Mouse (Mus musculus): ENCODE measurements around the gene Adgrl2.
A peak's percentile ranks its signal among the peaks of the same experiment; 100 is the strongest.

Gene Adgrl2

DNA sequence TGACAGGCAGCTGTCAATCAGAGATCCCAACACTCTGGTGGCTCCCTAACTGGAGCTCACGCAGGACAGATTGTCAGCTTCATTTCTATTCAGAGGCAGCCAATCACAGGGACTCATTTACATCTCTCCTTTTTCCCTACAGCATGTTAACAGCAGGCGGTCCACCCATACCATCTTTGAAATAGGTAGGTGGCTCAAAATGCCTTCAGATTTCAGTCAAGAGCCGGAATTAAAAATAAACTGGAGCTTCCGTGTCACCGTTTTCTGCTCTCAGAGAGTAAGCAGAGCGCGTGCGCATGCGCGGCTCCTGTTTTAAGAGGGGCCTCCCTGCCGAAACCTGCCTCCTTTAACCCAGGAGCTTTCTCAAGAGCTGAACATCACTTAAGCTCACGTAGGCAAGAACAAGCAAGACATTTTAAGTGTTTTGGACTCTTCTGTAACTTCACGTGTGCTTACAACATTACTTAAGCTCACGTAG is 67.7 kb downstream of the Adgrl2 start:
- peak; percentile 63 to 73 for DNase-seq (ENCODE audit: low spot score in 2 of 2)

DNA sequence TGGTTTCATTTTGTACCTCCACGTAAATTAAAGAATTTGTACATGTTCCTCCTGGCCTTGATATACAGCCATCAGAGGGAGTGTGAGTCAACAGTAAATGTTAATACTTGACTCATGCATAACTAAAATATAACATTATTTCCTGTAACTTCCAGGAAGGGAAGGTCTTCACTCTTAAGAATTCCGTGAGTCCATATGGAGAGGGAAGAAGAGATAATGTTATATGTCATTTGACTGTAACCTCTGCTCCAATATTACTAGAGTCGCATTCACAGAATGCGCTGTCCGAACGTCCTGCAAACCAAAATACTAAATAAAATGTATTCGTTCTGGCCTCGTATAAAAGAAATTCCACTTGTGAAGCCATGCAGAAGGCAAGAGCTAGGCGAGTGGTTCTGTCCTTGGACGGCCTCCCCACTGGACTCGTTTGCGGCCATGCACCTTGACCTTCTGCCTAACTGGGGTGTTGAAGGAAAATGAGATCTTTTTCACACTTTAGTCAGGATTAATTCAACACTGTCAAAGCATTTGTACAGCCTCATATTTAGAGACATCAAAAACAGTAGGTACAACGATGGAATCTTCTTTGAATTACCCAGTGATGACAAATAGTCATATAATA is 68.3 kb downstream of the Adgrl2 start:
- DNase-seq (ENCODE audit: low spot score in 2 of 2) = no peak

DNA sequence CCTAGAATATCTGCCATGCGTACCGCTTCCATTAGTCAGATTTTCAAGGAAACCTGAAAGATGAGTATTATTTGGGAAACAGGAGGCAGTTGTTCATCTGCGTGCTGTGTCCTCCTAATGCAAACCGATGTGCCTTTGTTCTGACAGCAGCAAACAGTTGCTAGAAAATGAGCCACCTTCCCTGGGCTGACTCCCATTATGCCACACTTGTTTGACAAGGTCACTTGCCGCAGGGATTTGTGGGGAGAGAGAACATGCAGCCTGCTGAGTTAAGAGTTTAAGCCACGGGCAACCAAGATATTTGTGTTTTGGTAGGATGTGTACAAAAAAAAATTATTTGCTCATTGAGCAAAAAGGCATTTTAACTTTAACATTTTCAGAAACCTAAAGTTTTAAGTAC is 69.5 kb downstream of the Adgrl2 start:
- no peak for DNase-seq (ENCODE audit: low spot score in 2 of 2)

DNA sequence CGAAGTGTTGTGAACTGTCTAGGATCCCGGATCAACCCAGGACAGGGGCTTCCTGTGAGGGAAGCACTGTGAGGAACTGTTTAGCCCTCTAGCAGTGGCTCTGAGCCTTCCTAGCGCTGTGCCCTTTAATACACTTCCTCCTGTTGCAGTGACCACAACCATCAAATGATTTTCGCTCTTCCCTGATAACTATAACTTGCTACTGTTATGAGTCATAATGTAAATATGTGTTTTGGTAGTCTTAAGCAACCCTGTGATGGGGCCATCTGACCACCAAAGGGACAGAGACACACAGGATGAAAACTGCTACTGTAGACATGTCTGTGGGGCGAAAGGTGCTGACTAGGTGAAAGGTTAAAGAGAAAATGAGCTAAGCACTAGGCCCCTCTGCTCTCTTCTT is 71.9 kb downstream of the Adgrl2 start:
- no peak for DNase-seq (ENCODE audit: low spot score in 2 of 2)

DNA sequence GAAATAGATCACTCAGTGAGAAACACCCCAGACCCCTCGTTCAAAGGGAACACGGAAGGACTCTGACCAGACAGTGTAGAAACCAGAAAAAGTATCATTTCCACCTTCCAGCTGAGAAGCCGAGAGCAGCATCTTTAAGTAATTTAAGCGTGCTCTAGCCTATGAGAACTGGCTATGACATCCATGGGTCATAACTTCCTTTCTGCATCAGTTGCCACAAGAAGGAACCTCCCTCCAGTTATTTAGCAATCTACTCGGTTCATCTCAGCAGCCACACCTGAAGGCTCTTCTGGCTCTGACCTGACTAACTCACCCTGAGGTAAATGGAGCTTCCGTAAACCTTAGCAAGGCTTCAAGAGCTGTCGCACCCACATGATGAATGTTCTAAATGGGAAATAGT is 72.5 kb downstream of the Adgrl2 start:
- no peak for DNase-seq (ENCODE audit: low spot score in 2 of 2)

DNA sequence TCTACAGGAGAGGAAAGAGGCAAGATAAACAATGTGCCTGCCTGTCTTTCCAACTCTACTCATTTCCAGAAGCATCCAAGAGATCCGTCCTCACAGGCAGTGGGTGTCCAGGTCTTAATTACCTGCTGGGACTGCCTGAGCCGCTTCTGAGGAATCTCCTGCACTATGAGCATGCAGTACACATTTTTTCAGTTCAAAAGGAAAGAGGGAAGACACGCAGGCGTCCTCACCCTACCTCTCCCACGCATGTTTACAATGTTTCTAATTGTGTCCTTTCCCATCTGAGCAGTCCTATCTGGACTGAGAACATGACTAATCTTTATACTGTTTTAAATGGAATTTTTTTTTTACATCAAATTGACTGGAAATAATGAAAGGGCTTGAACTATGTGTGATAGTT is 74.1 kb downstream of the Adgrl2 start:
- DNase-seq (ENCODE audit: low spot score in 2 of 2) = peak; percentile 31 to 41

DNA sequence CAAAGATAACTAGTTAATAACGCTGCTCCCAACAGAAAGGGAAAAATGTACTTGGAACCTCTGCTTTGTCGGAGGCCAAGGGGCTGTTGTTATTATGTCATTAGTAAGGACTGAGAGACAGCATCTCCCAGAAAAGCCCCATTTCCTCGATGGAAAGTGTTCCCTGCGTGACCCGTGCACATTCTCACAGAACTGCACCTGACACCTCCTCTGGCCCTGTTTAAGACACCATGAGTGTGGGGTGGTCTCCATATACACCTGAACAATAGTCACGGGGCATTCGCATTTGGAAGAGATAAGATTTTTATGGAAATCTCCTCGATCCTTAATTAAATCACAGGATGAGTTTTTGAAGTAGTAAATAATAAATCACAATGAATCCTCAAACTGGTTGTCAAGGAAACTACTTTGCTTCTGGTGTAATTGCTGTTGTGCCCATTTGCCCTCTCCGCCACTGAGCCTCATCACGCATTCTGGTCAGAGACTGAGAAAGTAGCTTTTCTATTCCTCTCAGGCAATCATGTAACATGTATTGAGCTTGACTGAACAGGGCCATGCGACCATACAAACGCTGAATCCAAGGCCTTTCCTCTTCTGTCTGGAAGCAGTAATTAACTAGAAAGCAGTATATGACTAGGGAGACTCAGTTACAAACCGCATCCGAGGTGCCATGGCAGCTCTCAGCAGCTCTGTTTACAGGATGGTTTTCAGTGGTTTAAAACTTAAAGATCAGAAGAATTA is 77.2 kb downstream of the Adgrl2 start:
- no peak for DNase-seq (ENCODE audit: low spot score in 2 of 2)

DNA sequence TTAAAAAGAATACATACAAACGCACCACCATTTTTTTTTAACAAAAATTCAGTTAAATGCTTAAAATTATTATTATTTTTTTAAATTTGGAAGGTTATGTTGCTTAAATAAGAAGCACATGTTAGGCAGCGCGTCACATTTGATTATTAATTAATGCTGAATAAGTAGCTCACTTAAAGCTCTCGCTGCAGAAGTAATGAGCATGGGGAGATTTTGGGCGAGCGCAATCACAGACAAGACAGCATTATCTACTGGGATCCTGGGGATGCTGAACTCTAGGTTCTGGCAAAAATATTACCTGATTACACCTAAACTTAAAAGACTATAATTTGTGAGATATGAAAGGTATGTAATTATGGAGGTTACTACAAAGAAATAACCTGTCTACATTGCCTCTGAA is 77.8 kb downstream of the Adgrl2 start:
- no peak for DNase-seq (ENCODE audit: low spot score in 2 of 2)

DNA sequence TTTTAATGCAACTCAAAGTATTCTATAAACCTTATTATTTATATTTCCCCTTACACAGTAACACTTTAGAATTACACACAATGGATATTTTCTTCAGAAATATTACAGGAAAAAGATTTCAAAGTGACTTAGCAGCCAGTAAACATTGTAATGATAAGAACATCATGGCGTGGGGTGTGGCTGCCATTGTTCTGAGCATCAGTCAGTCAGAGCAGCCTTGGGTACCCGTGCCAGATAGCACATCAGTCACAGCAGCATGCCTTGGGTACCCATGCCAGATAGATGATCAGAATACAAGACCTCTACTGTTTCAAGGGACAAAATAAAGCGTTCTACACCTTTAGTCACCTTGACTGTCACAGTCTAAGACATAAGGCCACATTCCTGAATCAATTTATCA is 82.5 kb downstream of the Adgrl2 start:
- DNase-seq (ENCODE audit: low spot score in 2 of 2) = no peak

DNA sequence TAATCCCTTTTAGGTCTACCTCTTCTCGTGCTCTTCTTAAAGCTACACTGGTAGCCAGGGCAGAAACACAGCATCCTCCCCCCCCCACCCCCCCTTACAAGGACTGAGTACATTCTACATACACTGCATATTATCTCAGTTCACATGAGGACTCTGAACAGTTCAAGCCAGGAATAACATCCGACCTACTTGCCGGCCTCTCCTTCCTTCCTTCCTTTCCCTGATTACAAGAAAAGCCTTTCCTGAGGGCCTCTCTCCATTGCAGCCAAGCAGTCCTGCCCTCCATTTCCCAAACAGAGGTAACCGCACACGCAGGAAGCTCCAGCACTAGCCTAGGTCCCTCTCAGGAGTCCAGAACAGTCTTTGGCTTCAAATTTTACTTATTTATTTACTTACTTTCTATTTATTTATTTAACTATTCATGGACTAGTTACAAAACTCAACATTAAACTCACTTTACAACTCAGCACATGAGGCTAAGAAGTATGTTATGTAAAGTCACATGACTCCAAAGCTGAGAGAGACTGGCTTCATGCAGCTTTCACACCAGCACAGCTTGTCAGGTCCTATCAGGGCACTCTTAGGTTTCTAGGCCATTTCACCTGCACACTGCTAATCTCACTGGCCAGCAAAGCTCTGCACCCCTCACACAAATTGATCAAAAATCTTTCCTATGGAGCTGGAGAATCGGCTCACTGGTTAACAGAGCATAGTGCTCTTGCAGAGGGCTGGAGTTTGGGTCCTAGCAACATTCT is 83.2 kb downstream of the Adgrl2 start:
- no peak for DNase-seq (ENCODE audit: low spot score in 2 of 2)

DNA sequence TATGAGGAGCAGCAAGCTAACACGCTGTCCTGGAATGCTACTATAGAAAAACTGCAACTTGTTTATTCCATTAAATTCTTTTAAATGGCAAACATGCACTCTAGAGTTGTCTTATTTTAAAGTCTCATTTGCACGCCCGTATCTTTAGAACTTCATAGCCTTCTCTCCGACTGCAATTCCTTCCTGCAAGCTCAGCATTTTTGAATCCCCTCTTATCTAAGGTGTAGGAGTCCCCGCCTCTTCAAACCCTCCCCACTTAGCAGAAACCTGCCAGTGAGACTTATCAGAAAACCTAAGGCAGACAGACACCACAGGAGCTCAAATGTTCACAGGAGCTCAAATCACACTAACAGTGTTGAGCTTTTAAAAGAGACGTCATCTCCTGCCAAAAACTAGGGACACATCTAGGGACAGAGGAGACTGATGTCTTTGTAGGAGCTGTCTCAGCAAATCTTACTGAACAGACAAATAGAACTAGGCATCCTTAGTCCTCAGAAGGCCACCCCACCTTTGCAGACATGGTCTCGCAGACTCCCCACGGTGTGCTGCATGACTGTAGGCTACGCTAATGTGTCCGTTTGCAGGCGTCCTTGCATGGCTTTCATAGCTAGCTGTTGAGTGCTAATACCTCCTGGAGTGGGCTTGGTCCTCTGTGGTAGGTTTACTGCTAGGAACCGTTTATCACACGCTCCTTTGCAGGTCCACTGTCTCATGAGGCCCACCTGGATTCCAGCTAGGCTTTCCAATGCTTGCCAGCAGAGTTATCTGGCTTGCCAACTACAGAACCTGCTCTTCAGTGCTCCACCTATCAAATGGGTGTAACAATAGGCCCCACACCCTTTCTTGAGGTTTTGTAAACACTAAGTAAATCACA is 84.2 kb downstream of the Adgrl2 start:
- DNase-seq (ENCODE audit: low spot score in 2 of 2) = no peak

DNA sequence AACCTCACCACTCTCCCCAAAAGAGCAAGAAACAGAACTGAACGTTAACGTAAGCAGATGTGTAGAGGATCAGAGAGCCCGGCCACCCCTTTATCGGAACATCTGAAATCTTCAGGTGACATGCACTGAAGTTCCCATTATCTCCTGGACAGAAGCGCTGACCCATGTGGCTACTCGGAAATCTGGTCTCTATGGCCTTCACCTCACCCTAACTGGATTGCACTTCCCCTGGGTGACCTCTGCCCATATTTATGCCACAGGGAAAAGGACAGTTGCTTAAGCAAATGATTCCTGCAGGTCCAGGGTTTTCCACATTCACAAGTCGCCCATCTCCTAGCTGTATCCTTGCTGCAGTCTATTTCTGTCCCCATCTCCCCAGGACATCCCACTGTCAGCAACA is 84.9 kb downstream of the Adgrl2 start:
- DNase-seq (ENCODE audit: low spot score in 2 of 2) = no peak

DNA sequence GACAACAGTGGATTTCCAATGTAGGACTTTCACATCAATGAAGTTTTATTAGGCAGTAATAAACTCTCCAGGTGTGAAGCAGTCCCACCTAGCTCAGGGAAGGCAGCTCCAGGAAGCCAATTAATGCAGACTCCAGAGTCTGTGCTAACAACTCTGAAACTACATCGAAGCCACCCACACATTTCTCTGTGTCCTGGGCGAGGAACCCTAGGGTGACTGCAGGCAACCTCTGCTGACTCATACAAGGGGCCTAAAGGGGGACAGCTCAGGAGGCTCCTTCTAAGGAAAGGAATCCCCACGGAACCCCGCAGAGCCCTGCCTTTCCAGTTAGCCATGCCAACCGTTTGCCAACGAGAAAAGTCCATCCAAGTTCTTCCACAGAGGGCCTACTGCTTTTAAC is 90.5 kb downstream of the Adgrl2 start:
- no peak for DNase-seq (ENCODE audit: low spot score in 2 of 2)

DNA sequence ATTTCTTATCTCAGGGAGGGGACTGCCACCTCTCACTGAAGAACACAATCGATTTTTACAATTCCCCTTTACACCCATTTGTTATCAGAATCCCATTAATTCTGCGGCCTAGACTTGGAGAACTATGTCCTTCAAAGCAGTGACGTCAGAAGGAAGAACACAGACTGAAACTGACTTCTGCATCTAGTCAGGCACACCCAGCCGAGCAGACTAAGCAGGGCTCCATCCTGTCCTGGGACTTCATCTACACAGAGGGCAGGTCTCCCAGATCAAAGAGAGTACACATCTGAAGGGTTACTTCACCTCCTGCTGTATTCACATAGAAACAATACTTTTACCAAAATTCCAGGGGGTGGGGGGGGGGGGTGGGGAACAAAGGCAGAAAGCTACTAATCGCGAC is 90.9 kb downstream of the Adgrl2 start:
- no peak for DNase-seq (ENCODE audit: low spot score in 2 of 2)

DNA sequence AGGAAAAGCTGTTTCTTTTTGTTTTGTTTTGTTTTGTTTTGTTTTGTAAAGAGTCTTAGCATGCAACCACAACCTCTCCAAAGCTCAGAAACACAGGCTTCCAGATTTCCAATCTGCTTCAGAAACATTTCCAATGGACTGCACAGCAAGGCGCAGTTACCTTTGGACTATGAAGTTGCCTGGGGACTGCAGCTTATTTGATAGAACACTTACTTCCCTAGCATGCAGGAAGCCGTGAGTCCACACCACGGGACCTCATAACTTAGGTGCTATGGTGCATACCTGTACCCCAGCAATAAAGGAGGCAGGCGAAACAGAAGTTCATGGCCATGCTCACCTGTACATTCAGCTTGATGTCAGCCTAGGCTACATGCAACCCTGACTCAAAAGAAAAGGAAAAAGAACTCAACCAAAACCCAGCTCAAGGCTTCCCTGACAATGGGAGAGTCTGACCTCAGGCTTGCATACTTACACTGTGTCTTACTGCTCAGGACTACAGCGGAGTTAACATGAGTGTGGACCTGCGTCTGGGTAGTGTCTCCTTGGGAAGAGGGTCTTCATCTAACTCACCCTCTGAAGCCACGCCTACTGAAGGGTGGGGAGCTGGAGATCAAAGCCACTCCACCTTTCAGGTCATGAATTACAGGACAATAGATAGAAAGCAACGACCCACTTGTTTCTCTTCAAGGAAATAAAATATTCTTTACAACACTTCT is 91.7 kb downstream of the Adgrl2 start:
- no peak for DNase-seq (ENCODE audit: low spot score in 2 of 2)

DNA sequence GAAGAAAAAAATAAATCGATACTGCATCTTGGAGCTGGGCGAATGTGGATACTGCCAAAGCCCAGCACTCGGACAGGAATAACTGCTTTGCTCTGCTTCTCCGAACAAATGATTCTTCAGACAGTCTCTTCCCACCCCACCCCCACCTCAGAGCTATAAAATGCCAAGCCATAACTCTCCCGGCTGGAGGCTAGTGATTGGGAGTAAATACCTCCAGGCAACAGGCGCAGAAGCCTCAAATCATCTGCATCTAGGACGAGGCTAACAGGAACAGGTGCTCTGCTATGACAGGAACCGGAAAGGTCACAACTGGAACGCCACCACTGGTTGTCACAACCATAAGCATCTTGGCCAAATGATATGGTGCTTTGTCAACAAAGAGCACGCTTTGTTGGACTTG is 94.1 kb downstream of the Adgrl2 start:
- DNase-seq (ENCODE audit: low spot score in 2 of 2) = no peak

DNA sequence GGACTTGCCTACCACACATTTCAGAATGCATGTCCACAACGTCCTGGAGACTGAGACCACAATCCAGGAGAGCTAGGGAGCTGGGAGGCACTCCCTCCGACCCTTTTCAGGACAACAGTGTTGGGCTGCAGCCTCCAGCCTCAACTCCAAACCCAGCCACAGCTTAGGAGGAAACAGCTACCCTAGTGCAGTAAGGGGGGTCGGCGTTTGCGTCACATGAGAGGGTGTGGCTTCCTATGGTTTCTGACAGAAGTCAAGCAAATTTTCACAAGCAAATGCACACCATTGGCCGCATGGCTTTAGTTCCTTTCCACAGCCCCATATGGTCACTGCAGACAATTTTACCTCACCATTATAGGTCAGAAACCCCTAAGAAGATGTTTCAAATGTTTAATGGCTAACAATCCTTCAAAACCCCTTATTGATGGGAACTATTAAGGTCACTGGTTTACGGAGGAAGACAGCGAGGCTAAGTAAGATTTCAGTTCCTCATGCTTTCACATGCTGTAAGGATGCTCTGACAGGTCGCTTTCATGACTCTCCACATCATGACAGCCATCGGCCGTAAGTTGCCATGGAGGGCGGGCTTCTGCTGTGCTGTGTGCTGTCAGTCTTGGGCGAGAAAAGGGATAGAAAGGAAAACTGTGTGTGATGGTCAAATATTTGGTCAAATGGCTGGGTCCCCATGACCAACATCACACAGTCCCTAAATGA is 94.8 kb downstream of the Adgrl2 start:
- DNase-seq (ENCODE audit: low spot score in 2 of 2) = no peak

DNA sequence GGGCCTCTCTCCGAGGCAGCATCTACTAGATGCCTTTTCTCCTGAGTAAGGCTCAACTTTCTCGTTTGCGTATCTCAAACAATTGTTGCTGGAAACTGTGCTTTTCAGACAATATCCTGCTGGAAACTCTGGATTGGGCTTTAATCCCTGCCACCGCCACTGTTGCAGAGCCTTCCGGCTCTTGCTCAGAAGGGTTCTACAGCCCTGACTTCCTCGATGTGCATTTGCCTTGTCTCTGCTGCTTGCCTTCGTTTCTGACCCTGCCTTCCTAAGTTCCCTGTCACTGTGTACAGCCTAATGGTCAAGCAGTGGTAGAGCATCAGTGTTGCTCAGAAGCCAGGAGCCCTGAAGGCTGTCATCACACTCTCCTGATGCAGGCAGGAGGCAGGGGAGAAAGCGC is 95.5 kb downstream of the Adgrl2 start:
- no peak for DNase-seq (ENCODE audit: low spot score in 2 of 2)

DNA sequence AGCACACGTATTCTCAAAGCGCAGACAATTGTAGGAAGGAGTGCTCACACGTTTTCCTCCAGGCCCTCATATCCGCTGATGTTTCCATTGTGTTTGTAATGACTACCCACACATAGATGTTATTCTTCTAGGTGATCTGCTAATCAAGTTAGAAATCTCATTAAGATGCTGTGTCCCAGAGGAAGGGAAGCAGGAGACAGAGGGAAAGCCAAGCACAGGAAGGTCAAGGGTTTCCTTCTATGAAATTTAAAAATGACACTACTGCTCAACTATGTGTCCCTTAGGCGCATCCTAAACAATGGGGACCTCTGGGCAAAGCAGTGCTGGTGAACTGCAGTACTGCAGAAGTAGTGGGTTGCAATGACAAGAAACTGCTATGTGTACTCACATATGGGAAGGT is 102.5 kb downstream of the Adgrl2 start:
- DNase-seq (ENCODE audit: low spot score in 2 of 2) = no peak

DNA sequence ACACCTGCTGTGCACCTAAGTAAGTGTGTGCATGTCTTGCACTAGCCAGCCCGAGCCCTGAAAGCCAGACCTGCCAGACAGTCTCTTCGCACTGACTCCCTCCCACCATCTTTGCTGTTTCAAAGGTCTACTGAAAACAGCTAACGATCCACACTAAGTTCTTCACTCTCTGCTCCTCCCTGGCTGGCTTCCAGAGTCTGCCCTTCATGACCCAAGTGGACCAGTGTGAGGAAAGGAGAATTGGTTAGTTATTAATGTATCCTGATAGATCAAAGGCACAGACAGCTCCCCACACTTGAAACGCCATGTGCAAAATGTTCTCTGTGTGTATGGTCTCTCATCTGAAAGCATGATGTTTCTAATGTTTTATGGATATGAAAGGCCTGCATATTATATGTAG is 103.4 kb downstream of the Adgrl2 start:
- no peak for DNase-seq (ENCODE audit: low spot score in 2 of 2)

Measured in right cerebral cortex, adult 2 months (tissue).